Mouse (Mus musculus) cerebellum, adult 11-12 months (tissue): ENCODE results near the gene 2310011J03Rik.

Experiments used
- DNase-seq: peaks from one replicate; pipeline ENCODE4 v3.0.0; 2022

Gene 2310011J03Rik

GRCm38 (mm10) chr10:80292251-80293146 lies 27.8 kb downstream of the 2310011J03Rik start, which contains the start of gene Rps15:
Gene Rps15 (plus strand): TSS chr10:80292453.
- peak; percentile 94 for DNase-seq

- DNase-seq = no peak
Observed at GRCm38 (mm10) chr10:80288657-80289056, 31.7 kb downstream of the 2310011J03Rik start.

- no peak for DNase-seq
Observed at GRCm38 (mm10) chr10:80288097-80288496, 32.2 kb downstream of the 2310011J03Rik start.

- no peak for DNase-seq
Observed at GRCm38 (mm10) chr10:80285222-80286070, 34.9 kb downstream of the 2310011J03Rik start.

GRCm38 (mm10) chr10:80282481-80283441 lies 37.6 kb downstream of the 2310011J03Rik start:
- DNase-seq = no peak

- peak; percentile 63 for DNase-seq
Observed at GRCm38 (mm10) chr10:80281921-80282371, 38.4 kb downstream of the 2310011J03Rik start.

- DNase-seq = no peak
Observed at GRCm38 (mm10) chr10:80281304-80281703, 39.0 kb downstream of the 2310011J03Rik start.

- no peak for DNase-seq
Observed at GRCm38 (mm10) chr10:80279273-80279672, 41.1 kb downstream of the 2310011J03Rik start.

GRCm38 (mm10) chr10:80278390-80278789 lies 41.9 kb downstream of the 2310011J03Rik start:
- DNase-seq = no peak

GRCm38 (mm10) chr10:80276238-80276637 lies 44.1 kb downstream of the 2310011J03Rik start:
- DNase-seq = no peak

- no peak for DNase-seq
Observed at GRCm38 (mm10) chr10:80273847-80274246, 46.5 kb downstream of the 2310011J03Rik start.

- no peak for DNase-seq
Observed at GRCm38 (mm10) chr10:80271870-80272585, 48.3 kb downstream of the 2310011J03Rik start.

- DNase-seq = no peak
Observed at GRCm38 (mm10) chr10:80271186-80271843, 49.0 kb downstream of the 2310011J03Rik start.

- peak; percentile 69 for DNase-seq
Observed at GRCm38 (mm10) chr10:80270734-80271181, 49.6 kb downstream of the 2310011J03Rik start.

- no peak for DNase-seq
Observed at GRCm38 (mm10) chr10:80270099-80270498, 50.2 kb downstream of the 2310011J03Rik start.
